Mouse (Mus musculus) midbrain, postnatal 0 days (tissue): ENCODE results near the gene Gtf2h2. TPM values are rescaled to one million over a fixed set of nuclear protein-coding genes. Genes with fewer than 3 reads are reported as not detected.

Source experiments
- ATAC-seq: fragments of 200-750 bp; cut with Nextera tagmentation; 2 replicates; pipeline ENCODE4 v1.8.0; 2017; ENCODE audit warnings: moderate number of reproducible peaks, mild to moderate bottlenecking, moderate TSS enrichment, moderate library complexity; ENCODE audit not compliant: low FRiP score
- DNase-seq: peaks from one replicate; pipeline ENCODE4 v3.0.0-alpha.2; 2015; ENCODE audit warnings: low spot score
- H3K27ac ChIP-seq: fragments of 300-500 bp; sonication (generic); 2 replicates; pipeline ENCODE4 v1.5.1; 2014; ENCODE audit warnings: low read depth, mild to moderate bottlenecking, low read length, mixed read lengths
- H3K27me3 ChIP-seq: fragments of 300-500 bp; sonication (generic); 2 replicates; pipeline ENCODE4 v1.6.1; 2014; ENCODE audit warnings: low read length, control low read depth, mixed read lengths; ENCODE audit not compliant: insufficient read depth
- H3K36me3 ChIP-seq: fragments of 300-500 bp; sonication (generic); 2 replicates; pipeline ENCODE4 v1.6.1; 2014; ENCODE audit warnings: low read length, control low read depth, mixed read lengths; ENCODE audit not compliant: insufficient read depth
- H3K4me1 ChIP-seq: fragments of 300-500 bp; sonication (generic); 2 replicates; pipeline ENCODE4 v1.6.1; 2014; ENCODE audit warnings: mild to moderate bottlenecking, control low read depth, antibody characterized with exemption, low read length, mixed read lengths; ENCODE audit not compliant: insufficient read depth
- H3K4me2 ChIP-seq: fragments of 300-500 bp; sonication (generic); 2 replicates; pipeline ENCODE4 v1.6.1; 2014; ENCODE audit warnings: low read depth, mild to moderate bottlenecking, low read length, mixed read lengths; ENCODE audit not compliant: poor library complexity, severe bottlenecking
- H3K4me3 ChIP-seq: fragments of 300-500 bp; sonication (generic); 2 replicates; pipeline ENCODE4 v1.5.1; 2014; ENCODE audit warnings: low read depth, mild to moderate bottlenecking, low read length, moderate library complexity
- H3K9ac ChIP-seq: fragments of 300-500 bp; sonication (generic); replicated peaks from 2 replicates; pipeline ENCODE4 v1.6.1; 2014; ENCODE audit warnings: mild to moderate bottlenecking, low read length, moderate library complexity, mixed read lengths; ENCODE audit not compliant: poor library complexity, severe bottlenecking
- H3K9me3 ChIP-seq: fragments of 300-500 bp; sonication (generic); 2 replicates; pipeline ENCODE4 v1.6.1; 2016; ENCODE audit warnings: low read length, control low read depth
- CTCF ChIP-seq: IDR thresholded peaks from 2 replicates; pipeline ENCODE4 v1.5.1; 2016; ENCODE audit warnings: antibody characterized with exemption, mild to moderate bottlenecking
- WGBS: fragments of 180-500 bp; shearing (Covaris S2); extraction: QIAGEN DNeasy Blood & Tissue Kit; methylation state at CpG from one replicate; pipeline ENCODE4 v1.1.7; 2014; 5-methylcytosine and 5-hydroxymethylcytosine counted together
- polyA plus RNA-seq: library from polyadenylated mRNA; unstranded; fragments of >200 nt; fragmentation: Nextera tagmentation; extraction: Ambion mirVana; gene quantifications from 2 replicates; pipeline ENCODE4 v1.2.1, GENCODE M21; 2015
- total RNA-seq: library from RNA; depleted of rRNA; stranded (reverse); fragments of >200 nt; gene quantifications from 2 replicates; pipeline ENCODE4 v1.2.3, GENCODE M21; 2014; rRNA removed

Gtf2h2 gene
- total and polyA plus RNA-seq, 2 experiments from 2014 or later, result 25.0 to 58.9 TPM

- H3K36me3 ChIP-seq, result no peaks in the 10 kb centered on the region
- TF ChIP-seq CTCF, result no peak
- H3K27ac ChIP-seq, result no peak overlapping the region
- WGBS, result 47% methylated on average over 1 of the region's 1 CpGs
- no peak overlapping the region for H3K9ac ChIP-seq
- DNase-seq (no peak), ATAC-seq (no peak)
- H3K4me3 ChIP-seq, result no peak overlapping the region
- no peaks in the 10 kb centered on the region for H3K4me1 ChIP-seq
- H3K9me3 ChIP-seq, result no peaks in the 10 kb centered on the region; the same call in 1 of the 2 replicates
- H3K4me2 ChIP-seq, result no peak overlapping the region
- H3K27me3 ChIP-seq, result no peaks in the 10 kb centered on the region
Observed at GRCm38 (mm10) chr13:100414428-100414827, 78.0 kb downstream of the Gtf2h2 start.

Other genes with a start within 250 kb of the Gtf2h2 start
- 0.11 and 0.47 TPM in 2 replicates for gene Naip5, start 246.3 kb downstream of the Gtf2h2 start, total RNA-seq
- 0.11 and 0.20 TPM in 2 replicates for gene Naip5, start 246.3 kb downstream of the Gtf2h2 start, polyA plus RNA-seq
- gene Naip6, start 174.9 kb downstream of the Gtf2h2 start, total RNA-seq, result 0.19 and 0.66 TPM in 2 replicates
- gene Naip6, start 174.9 kb downstream of the Gtf2h2 start, polyA plus RNA-seq, result 0.04 and 0.10 TPM in 2 replicates
- not detected in 2 replicates for gene Naip1, start 39.7 kb downstream of the Gtf2h2 start, total RNA-seq
- gene Naip1, start 39.7 kb downstream of the Gtf2h2 start, polyA plus RNA-seq, result 0.06 TPM in 2 replicates
- 12.4 and 12.7 TPM in 2 replicates for gene Ocln, start 60.1 kb upstream of the Gtf2h2 start, total RNA-seq
- 9.0 and 9.7 TPM in 2 replicates for gene Ocln, start 60.1 kb upstream of the Gtf2h2 start, polyA plus RNA-seq
- 1.4 and 3.4 TPM in 2 replicates for gene Marveld2, start 124.4 kb upstream of the Gtf2h2 start, total RNA-seq
- 2.1 and 2.3 TPM in 2 replicates for gene Marveld2, start 124.4 kb upstream of the Gtf2h2 start, polyA plus RNA-seq
- 136 and 141 TPM in 2 replicates for gene Ak6, start 158.4 kb upstream of the Gtf2h2 start, total RNA-seq
- 317 and 334 TPM in 2 replicates for gene Ak6, start 158.4 kb upstream of the Gtf2h2 start, polyA plus RNA-seq
- 13.5 and 17.7 TPM in 2 replicates for gene Rad17, start 158.5 kb upstream of the Gtf2h2 start, total RNA-seq
- 12.3 and 14.0 TPM in 2 replicates for gene Rad17, start 158.5 kb upstream of the Gtf2h2 start, polyA plus RNA-seq
- 41.5 and 58.3 TPM in 2 replicates for gene Taf9, start 159.0 kb upstream of the Gtf2h2 start, total RNA-seq
- gene Taf9, start 159.0 kb upstream of the Gtf2h2 start, polyA plus RNA-seq, result 45.9 and 51.3 TPM in 2 replicates
- gene Ccdc125, start 177.1 kb upstream of the Gtf2h2 start, total RNA-seq, result 1.7 and 1.8 TPM in 2 replicates
- gene Ccdc125, start 177.1 kb upstream of the Gtf2h2 start, polyA plus RNA-seq, result 0.81 and 0.86 TPM in 2 replicates
- 24.8 and 28.6 TPM in 2 replicates for gene Cdk7, start 238.4 kb upstream of the Gtf2h2 start, total RNA-seq
- 30.4 and 32.1 TPM in 2 replicates for gene Cdk7, start 238.4 kb upstream of the Gtf2h2 start, polyA plus RNA-seq